Mouse (Mus musculus): Measurements from ENCODE around the gene Ints7.

- no peak for TF ChIP-seq CTCF (IDR thresholded peaks at IDR 0.05; ENCODE audit: borderline replicate concordance, extremely low read depth, insufficient read depth, insufficient read length)
- no peak for TF ChIP-seq POLR2A (IDR thresholded peaks at IDR 0.05; ENCODE audit: borderline replicate concordance, extremely low read depth, insufficient read depth, insufficient read length, poor library complexity, severe bottlenecking)
Observed at GRCm38 (mm10) chr1:191557109-191557508, 18.3 kb upstream of the Ints7 start.
